Mouse (Mus musculus): Measurements from ENCODE around the gene Cdca5.
A peak's percentile ranks its signal among the peaks of the same experiment; 100 is the strongest.

The Cdca5 gene

DNA sequence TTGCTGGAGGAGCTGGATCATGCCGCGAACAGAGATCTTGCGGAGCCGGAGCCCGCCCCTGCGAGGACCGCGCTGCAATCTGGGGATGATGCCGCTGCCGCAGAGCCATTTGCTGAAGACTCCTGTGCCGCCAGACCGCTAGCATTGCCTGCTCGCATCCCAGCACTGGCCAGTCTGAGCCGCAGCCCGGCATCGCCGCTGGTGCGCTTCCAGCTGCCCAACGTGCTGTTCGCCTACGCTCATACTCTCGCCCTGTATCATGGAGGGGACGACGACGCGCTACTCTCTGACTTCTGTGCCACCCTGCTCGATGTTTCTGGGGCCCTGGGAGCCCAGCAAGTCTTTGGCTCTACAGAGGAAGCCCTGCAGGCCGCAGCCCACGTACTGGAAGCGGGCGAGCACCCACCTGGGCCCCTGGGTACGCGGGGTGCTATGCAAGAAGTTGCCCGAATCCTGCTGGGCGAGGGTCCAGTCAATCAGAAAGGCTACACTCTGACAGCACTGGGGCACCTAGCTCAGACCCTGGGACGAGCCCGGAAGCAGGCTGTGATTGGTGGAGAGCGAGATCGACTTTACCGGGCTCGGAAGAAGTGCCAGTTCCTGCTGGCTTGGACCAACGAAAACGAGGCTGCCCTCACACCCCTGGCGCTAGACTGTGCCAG, 23.0 kb upstream of the Cdca5 start:
- DNase-seq (ENCODE audit: low spot score in 2 of 2): no peak

DNA sequence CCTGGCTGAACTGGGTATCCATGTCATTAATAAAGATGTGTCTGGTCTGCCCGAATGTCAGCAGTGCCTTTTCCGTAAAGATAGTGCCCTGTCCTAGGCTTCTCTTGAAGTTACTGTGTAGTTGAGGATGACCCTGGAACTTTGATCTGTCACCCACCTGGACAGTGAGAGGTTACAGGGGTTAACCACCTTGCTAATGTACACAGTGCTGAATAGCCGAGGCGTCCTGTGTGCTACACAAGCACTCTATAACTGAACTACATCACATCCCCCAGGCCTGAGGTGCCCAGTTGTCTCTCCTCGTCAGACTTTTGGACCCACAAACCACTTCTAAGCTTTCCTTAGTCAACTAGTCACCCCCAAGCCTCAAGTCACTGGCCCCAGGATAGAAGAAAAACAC, 22.4 kb upstream of the Cdca5 start:
- DNase-seq (ENCODE audit: low spot score in 2 of 2): no peak

DNA sequence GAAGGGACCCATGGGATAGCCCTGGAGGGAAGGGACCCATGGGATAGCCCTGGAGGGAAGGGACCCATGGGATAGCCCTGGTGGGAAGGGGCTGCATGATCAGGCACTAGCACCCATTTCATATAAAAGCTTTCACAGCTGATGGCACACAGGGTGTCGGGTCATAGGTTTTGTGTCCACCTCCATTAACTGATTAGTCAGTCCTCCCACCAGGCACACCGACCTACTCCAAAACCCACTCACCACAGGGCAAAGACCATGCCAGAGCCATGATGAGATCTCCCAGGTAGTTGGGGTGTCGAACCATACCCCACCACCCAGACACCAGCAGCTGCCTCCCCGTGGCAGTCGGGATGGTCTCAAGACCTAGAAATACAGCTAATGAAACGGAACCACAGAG, 21.7 kb upstream of the Cdca5 start:
- DNase-seq (ENCODE audit: low spot score in 2 of 2): no peak

DNA sequence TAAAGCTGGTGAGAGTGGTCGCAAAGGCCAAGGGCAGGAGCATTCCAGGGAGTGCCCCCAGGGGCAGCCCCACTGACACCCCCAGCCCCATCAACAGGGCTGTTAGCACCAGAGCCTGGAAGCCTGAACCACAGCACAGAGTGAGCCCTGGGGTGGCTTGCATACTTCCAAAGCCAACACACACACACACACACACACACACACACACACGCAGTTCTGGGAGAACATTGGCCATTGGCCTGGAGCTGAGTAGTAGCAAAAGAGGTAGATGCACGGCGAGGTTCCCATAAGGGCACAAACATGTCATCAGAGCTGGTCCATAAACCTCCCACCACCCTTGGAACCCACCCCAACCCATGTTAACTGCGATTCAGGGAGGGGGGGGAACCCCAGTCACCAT, 18.2 kb upstream of the Cdca5 start:
- DNase-seq (ENCODE audit: low spot score in 2 of 2): no peak

GRCm38 (mm10) chr19:6067011-6067723, 17.6 kb upstream of the Cdca5 start:
- DNase-seq (ENCODE audit: low spot score in 2 of 2): peak; percentile 69 to 74

DNA sequence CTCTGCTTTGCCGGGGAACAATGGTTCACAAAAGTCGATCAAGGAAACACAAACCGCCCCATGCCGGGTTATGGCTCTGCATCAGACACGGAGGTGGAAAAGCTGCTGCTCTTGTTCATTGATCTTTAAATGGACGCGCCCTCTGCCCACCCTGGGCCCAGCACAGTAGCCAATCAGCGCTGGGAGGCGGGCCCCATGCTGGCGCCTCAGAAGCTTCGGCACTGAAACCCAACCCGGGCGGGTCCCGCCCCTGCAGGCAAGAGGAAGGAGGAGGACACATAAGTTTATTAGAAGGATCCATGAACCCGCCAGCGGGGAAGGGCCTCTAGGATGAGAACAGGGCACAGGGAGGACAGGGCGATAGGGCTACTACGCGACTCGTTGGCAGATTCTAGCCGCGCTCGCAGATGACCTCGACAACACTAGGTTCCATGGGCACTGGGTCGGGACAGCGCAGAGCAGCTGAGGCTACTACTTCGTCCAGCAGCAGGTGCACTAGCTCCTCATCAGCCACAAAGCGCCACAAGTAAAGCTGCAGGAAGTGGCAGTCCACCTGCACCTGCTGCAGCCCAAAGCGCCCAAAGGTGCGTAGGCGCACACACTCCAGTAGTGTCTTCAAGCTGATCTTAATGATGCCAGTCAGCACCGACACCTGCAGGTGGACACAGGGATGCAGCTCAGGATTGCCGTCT, 16.9 kb upstream of the Cdca5 start, which contains the start of gene Tm7sf2:
TSS of gene Tm7sf2 (minus strand) at position 650 of the 692 bp plus-strand sequence.
- peak; percentile 86 to 93 for DNase-seq (ENCODE audit: low spot score in 2 of 2)

GRCm38 (mm10) chr19:6068951-6069350, 15.8 kb upstream of the Cdca5 start:
- no peak for DNase-seq (ENCODE audit: low spot score in 2 of 2)

GRCm38 (mm10) chr19:6069851-6070250, 14.9 kb upstream of the Cdca5 start:
- DNase-seq (ENCODE audit: low spot score in 2 of 2): no peak

GRCm38 (mm10) chr19:6070571-6071250, 14.1 kb upstream of the Cdca5 start:
- no peak for DNase-seq (ENCODE audit: low spot score in 2 of 2)

DNA sequence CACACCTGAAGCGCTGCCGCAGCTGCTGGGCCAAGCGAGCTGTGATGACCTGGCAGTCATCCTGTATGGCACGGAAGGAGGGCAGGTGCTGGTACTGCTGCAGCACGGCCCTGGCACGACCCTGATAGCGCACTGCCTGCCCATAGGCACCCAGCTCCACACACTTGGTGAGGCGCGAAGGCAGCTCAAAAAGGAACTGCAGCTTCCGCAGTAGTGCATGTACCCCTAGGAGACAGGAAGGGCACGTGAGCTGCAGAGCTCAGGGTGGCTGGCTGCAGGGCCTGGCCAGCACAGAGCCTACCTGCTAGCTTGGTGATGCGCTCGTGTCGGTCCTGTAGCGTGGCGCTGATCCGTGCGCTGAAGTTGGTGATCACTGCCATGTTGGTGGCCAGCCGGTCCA, 13.5 kb upstream of the Cdca5 start:
- no peak for DNase-seq (ENCODE audit: low spot score in 2 of 2)

- DNase-seq (ENCODE audit: low spot score in 2 of 2): no peak
Observed at GRCm38 (mm10) chr19:6073889-6074288, 10.9 kb upstream of the Cdca5 start.

GRCm38 (mm10) chr19:6076564-6077393, 8.0 kb upstream of the Cdca5 start, which contains the start of gene Vps51:
Gene Vps51, minus strand, starts transcription at chr19:6077231.
- DNase-seq (ENCODE audit: low spot score in 2 of 2): peak; percentile 82 to 84

- DNase-seq (ENCODE audit: low spot score in 2 of 2): no peak
Observed at GRCm38 (mm10) chr19:6079983-6080480, 4.8 kb upstream of the Cdca5 start, which contains the start of gene Tmem262. Gene Tmem262, plus strand, starts transcription at chr19:6080033.

GRCm38 (mm10) chr19:6082156-6082555, 2.6 kb upstream of the Cdca5 start, which contains the start of gene Gm28374:
Gene Gm28374, minus strand, starts transcription at chr19:6082256.
- no peak for DNase-seq (ENCODE audit: low spot score in 2 of 2)

DNA sequence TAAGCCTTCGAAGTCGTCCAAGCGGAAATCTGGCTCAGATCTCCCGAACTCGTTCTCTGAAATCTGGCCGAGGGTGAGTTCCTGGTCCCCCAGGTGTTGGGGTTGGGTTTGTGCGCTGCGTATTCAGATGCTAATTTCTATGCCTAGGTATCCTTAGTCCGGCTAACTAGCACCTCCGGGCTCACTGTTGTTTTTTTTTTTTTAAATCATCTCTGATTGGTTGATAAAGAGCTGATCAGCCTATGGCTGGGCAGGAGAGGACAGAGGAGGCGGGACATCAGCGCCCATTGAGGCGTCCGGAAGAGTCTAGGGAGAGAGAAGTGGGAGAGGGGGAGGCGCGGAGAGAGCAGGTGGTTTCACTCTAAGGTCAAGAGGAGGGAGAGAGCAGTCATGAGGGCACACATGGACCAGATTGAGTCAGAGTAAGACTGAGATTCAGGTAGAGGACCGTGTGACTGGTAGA, 665 bp downstream of the Cdca5 start:
- DNase-seq (ENCODE audit: low spot score in 2 of 2): peak in 1 of 2 experiments; percentile 29

GRCm38 (mm10) chr19:6088841-6089240, 4.1 kb downstream of the Cdca5 start:
- no peak for DNase-seq (ENCODE audit: low spot score in 2 of 2)

- DNase-seq (ENCODE audit: low spot score in 2 of 2): no peak
Observed at GRCm38 (mm10) chr19:6094119-6094518, 9.3 kb downstream of the Cdca5 start, which contains the start of gene AC131692.1. Gene AC131692.1, plus strand, starts transcription at chr19:6094419.

GRCm38 (mm10) chr19:6097847-6098246, 13.1 kb downstream of the Cdca5 start:
- DNase-seq (ENCODE audit: low spot score in 2 of 2): no peak

- DNase-seq (ENCODE audit: low spot score in 2 of 2): no peak
Observed at GRCm38 (mm10) chr19:6101186-6101585, 16.4 kb downstream of the Cdca5 start.

DNA sequence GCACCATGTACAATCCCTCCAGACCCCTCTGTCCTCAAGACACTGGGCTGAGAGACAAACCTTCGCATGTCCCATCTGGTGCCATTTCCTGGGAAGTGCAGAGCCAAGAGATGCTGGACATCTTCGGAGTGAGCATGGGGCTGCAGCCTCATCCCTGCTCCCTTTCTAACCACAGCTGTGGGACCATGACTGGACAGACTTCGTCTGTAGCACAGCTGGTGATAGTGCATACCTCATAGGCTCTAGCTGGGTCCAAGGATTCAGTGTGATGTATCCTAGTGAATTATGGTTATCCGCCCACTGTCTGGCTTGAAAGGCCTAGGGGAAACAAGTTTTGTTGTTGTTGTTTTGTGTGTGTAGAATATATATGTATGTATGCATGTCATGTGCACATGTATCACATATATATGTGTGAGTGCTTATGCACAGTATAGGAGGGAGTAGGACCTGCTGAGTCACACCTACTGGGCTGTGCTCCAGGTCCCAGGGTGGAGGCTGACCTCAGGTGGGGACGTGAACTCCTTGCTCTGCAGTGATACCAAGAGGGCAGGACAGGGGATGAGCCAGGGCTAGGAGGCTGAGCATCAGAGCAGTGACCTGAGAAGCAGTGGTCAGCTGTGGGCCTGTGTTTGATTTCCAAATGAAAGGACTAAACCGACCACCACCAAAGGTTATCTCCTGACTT, 17.5 kb downstream of the Cdca5 start:
- DNase-seq (ENCODE audit: low spot score in 2 of 2): no peak
